In genomic region chr3:107458528-107459195, GRCm38 (mm10) we compare ENCODE assay signal across 8 mouse cellular contexts. TPM values are rescaled to one million over a fixed set of nuclear protein-coding genes. Genes with fewer than 3 reads are reported as not detected.
DNase-seq lines count a peak whose midpoint lies in the region; ATAC-seq lines count a peak whose summit lies in the region.

No protein-coding gene starts in this region.

- H3K4me1 ChIP-seq in forebrain, embryonic 11.5 days (replicated peaks; ENCODE audit: control insufficient read depth, insufficient read depth, low read length) = peaks cover 8% of the 10 kb centered on the region
- peaks cover 22% of the 10 kb centered on the region for H3K4me1 ChIP-seq in intestine, embryonic 15.5 days (replicated peaks)
- peaks cover 29% of the 10 kb centered on the region for H3K4me1 ChIP-seq in midbrain, embryonic 13.5 days (replicated peaks)

- under 1% methylated on average over 51 of the region's 51 CpGs for WGBS in forebrain, embryonic 11.5 days
- 1% methylated on average over 46 of the region's 51 CpGs for WGBS in intestine, embryonic 15.5 days
- under 1% methylated on average over 51 of the region's 51 CpGs for WGBS in midbrain, embryonic 13.5 days

- H3K4me2 ChIP-seq in forebrain, embryonic 11.5 days (ENCODE audit: low read depth, low read length, severe bottlenecking) = peak overlapping the region; percentile 97
- peak overlapping the region; percentile 91 for H3K4me2 ChIP-seq in intestine, embryonic 15.5 days (replicated peaks)
- H3K4me2 ChIP-seq in midbrain, embryonic 13.5 days (replicated peaks) = peak overlapping the region; percentile 99

- peak overlapping the region; percentile 47 for H3K4me3 ChIP-seq in forebrain, embryonic 11.5 days (ENCODE audit: low read depth, low read length)
- peak overlapping the region; percentile 46 for H3K4me3 ChIP-seq in intestine, embryonic 15.5 days (replicated peaks)
- H3K4me3 ChIP-seq in midbrain, embryonic 13.5 days (replicated peaks) = peak overlapping the region; percentile 63

- no peaks in the 10 kb centered on the region for H3K36me3 ChIP-seq in forebrain, embryonic 11.5 days (ENCODE audit: control insufficient read depth, insufficient read depth, low read length)
- H3K36me3 ChIP-seq in intestine, embryonic 15.5 days = no peaks in the 10 kb centered on the region
- no peaks in the 10 kb centered on the region for H3K36me3 ChIP-seq in midbrain, embryonic 13.5 days

- intact Hi-C loops in left cerebral cortex, postnatal 36 days (cut with DNase I) = loop anchor here (5.0 kb wide), 1 partner anchor 46 kb away; no protein-coding TSS in a partner anchor
- intact Hi-C loops in left cerebral cortex, postnatal 14 days (cut with DNase I) = no loop called here

- ATAC-seq in forebrain, embryonic 11.5 days (replicated peaks; ENCODE audit: low FRiP score) = peak; percentile 25
- ATAC-seq in intestine, embryonic 15.5 days = 0 out of 2 replicates have a peak, but pooled peaks have one; percentile 4
- peak; percentile 10; the same call in 1 of the 2 replicates for ATAC-seq in midbrain, embryonic 13.5 days

- no peaks in the 10 kb centered on the region for H3K9me3 ChIP-seq in forebrain, embryonic 11.5 days (ENCODE audit: control insufficient read depth, low read length)
- no peaks in the 10 kb centered on the region for H3K9me3 ChIP-seq in intestine, embryonic 15.5 days
- H3K9me3 ChIP-seq in midbrain, embryonic 13.5 days = no peaks in the 10 kb centered on the region

- peaks cover 58% of the 10 kb centered on the region for H3K27me3 ChIP-seq in forebrain, embryonic 11.5 days (ENCODE audit: control insufficient read depth, insufficient read depth, low read length)
- peaks cover 74% of the 10 kb centered on the region for H3K27me3 ChIP-seq in intestine, embryonic 15.5 days (replicated peaks)
- H3K27me3 ChIP-seq in midbrain, embryonic 13.5 days = peaks cover 99% of the 10 kb centered on the region

- H3K9ac ChIP-seq in forebrain, embryonic 11.5 days (ENCODE audit: low read length) = peak overlapping the region; percentile 18; the same call in 1 of the 2 replicates
- 0 out of 2 replicates have a peak overlapping the region, but pooled peaks have one; percentile 20 for H3K9ac ChIP-seq in intestine, embryonic 15.5 days
- peak overlapping the region; percentile 77 for H3K9ac ChIP-seq in midbrain, embryonic 13.5 days (replicated peaks)

- peak; percentile 51 to 72 for DNase-seq in left cerebral cortex, postnatal 36 days (ENCODE audit: low spot score in 2 of 2)
- DNase-seq in left cerebral cortex, postnatal 14 days (ENCODE audit: low spot score in 2 of 2) = no peak
- peak; percentile 64 to 68 for DNase-seq in cerebellum, postnatal 10 days
- DNase-seq in forebrain, embryonic 11.5 days (ENCODE audit: low spot score) = peak; percentile 70
- no peak for DNase-seq in ovary, adult 18-20 months (ENCODE audit: low spot score)
- no peak for DNase-seq in spleen, adult 12 weeks (ENCODE audit: low spot score)

- H3K27ac ChIP-seq in forebrain, embryonic 11.5 days (ENCODE audit: low read depth, low read length) = no peak overlapping the region
- no peak overlapping the region for H3K27ac ChIP-seq in intestine, embryonic 15.5 days
- H3K27ac ChIP-seq in midbrain, embryonic 13.5 days = no peak overlapping the region

RNA-seq across cellular contexts. Expression of gene Kcnc4, which starts 0.7 kb away (rescaled TPM):
- 10 to 100 TPM; 65.5 to 73.0 TPM for total RNA-seq in left cerebral cortex, postnatal 36 days (2021)
- total RNA-seq in left cerebral cortex, postnatal 14 days (2021) = 10 to 100 TPM; 61.7 to 74.6 TPM
- polyA plus RNA-seq in forebrain, embryonic 11.5 days (2014; fragmentation: Nextera tagmentation; extraction: Ambion mirVana) = 0.28 and 0.39 TPM in 2 replicates
- 0.11 and 0.23 TPM in 2 replicates for polyA plus RNA-seq in intestine, embryonic 15.5 days (2015; fragmentation: Nextera tagmentation; extraction: Ambion mirVana)
- polyA plus RNA-seq in midbrain, embryonic 13.5 days (2015; fragmentation: Nextera tagmentation; extraction: Ambion mirVana) = 1.4 and 1.8 TPM in 2 replicates

RNA-seq across cellular contexts. Expression of gene Slc6a17, which starts 59.2 kb away (rescaled TPM):
- total RNA-seq in left cerebral cortex, postnatal 36 days (2021) = 100 to 1,000 TPM; 377 to 415 TPM
- 100 to 1,000 TPM; 365 to 381 TPM for total RNA-seq in left cerebral cortex, postnatal 14 days (2021)
- polyA plus RNA-seq in forebrain, embryonic 11.5 days (2014; fragmentation: Nextera tagmentation; extraction: Ambion mirVana) = 3.0 and 3.6 TPM in 2 replicates
- polyA plus RNA-seq in intestine, embryonic 15.5 days (2015; fragmentation: Nextera tagmentation; extraction: Ambion mirVana) = 1.0 and 2.6 TPM in 2 replicates
- polyA plus RNA-seq in midbrain, embryonic 13.5 days (2015; fragmentation: Nextera tagmentation; extraction: Ambion mirVana) = 6.0 and 13.4 TPM in 2 replicates

Comparison
In these comparisons a context has a peak if more than half of its experiments do, and no peak if none do; other contexts are left out.
1. DNase-seq: peak in left cerebral cortex, postnatal 36 days (2 of 2), cerebellum, postnatal 10 days (2 of 2) and forebrain, embryonic 11.5 days (single experiment); none in left cerebral cortex, postnatal 14 days (0 of 2), ovary, adult 18-20 months (single experiment) and spleen, adult 12 weeks (single experiment).
2. H3K9ac ChIP-seq: peak in every context shown above with its lines; median percentile 77 in midbrain, embryonic 13.5 days; 20 in intestine, embryonic 15.5 days; 18 in forebrain, embryonic 11.5 days.
3. Peak in every context shown above with its lines, with median percentiles within 50 percentile points of each other: ATAC-seq, H3K4me2 ChIP-seq and H3K4me3 ChIP-seq.